Mouse (Mus musculus): ENCODE measurements around the gene Mrpl24.

GRCm38 (mm10) chr3:87899266-87899665, 20.0 kb upstream of the Mrpl24 start:
- TF ChIP-seq CTCF (IDR thresholded peaks at IDR 0.05), result no peak
- no peak for TF ChIP-seq EP300 (IDR thresholded peaks at IDR 0.05)

Data from lung, postnatal 0 days (tissue).